Mouse (Mus musculus) adrenal gland, postnatal 10 days (tissue): ENCODE results near the gene Ear14. TPM values are rescaled to one million over a fixed set of nuclear protein-coding genes. Genes with fewer than 3 reads are reported as not detected.

Experiments
- DNase-seq: peaks from one replicate; pipeline ENCODE4 v3.0.0; 2021; ENCODE audit warnings: mixed read lengths
- total RNA-seq, 2 experiments: library from RNA; stranded (reverse); gene quantifications; 2 replicates each; pipeline ENCODE4 v1.2.3; 2021

Gene Ear14
- total RNA-seq, 2 experiments from 2014 or later = not detected

- DNase-seq = no peak
These were observed 50.4 kb downstream of the Ear14 start for GRCm38 (mm10) chr14:51253569-51253968.

Other genes with a start within 250 kb of the Ear14 start
- 1 to 10 TPM; 2.1 to 2.7 TPM for gene Pnp2, start 247.4 kb upstream of the Ear14 start, total RNA-seq
- under 1 TPM; 0.24 to 0.33 TPM for gene Rnase10, start 195.6 kb upstream of the Ear14 start, total RNA-seq
- gene Rnase9, start 161.5 kb upstream of the Ear14 start, total RNA-seq = not detected
- gene Rnase11, start 153.2 kb upstream of the Ear14 start, total RNA-seq = not detected
- gene Rnase12, start 145.7 kb upstream of the Ear14 start, total RNA-seq = not detected
- gene Olfr750, start 129.0 kb upstream of the Ear14 start, total RNA-seq = not detected
- 100 to 1,000 TPM in 1 of 2 experiments, 10 to 100 TPM in 1; 78.4 to 110 TPM for gene Rnase4, start 112.3 kb upstream of the Ear14 start, total RNA-seq
- 10 to 100 TPM; 14.3 to 22.4 TPM for gene Ang, start 112.2 kb upstream of the Ear14 start, total RNA-seq
- not detected for gene Eddm3b, start 89.0 kb upstream of the Ear14 start, total RNA-seq
- 1 to 10 TPM; 1.6 to 2.0 TPM for gene Rnase6, start 79.5 kb upstream of the Ear14 start, total RNA-seq
- not detected for gene Rnase1, start 56.6 kb upstream of the Ear14 start, total RNA-seq
- not detected for gene Rnase2b, start 41.1 kb upstream of the Ear14 start, total RNA-seq
- not detected for gene Ang2, start 4.2 kb upstream of the Ear14 start, total RNA-seq
- under 1 TPM; 0.61 to 0.96 TPM for gene Rnase2a, start 52.7 kb downstream of the Ear14 start, total RNA-seq
- not detected for gene Gm7247, start 158.4 kb downstream of the Ear14 start, total RNA-seq
- not detected for gene Vmn2r88, start 207.4 kb downstream of the Ear14 start, total RNA-seq
- gene Vmn2r89, start 248.5 kb downstream of the Ear14 start, total RNA-seq = not detected